Mouse (Mus musculus) adipose tissue, adult 10 weeks (tissue): Measurements from ENCODE around the gene Prlh. TPM values are rescaled to one million over a fixed set of nuclear protein-coding genes. Genes with fewer than 3 reads are reported as not detected.

Experiments
- polyA plus RNA-seq: library from polyadenylated mRNA; stranded (reverse); fragments of 350-450 nt; fragmentation: Illumina TruSeq; extraction: RNeasy Lipid Tissue Mini Kit (QIAGEN cat#74804); gene quantifications from one replicate; pipeline ENCODE4 v1.2.3, GENCODE M21; 2014; ENCODE audit warnings: low read depth, low replicate concordance

Gene Prlh
- polyA plus RNA-seq, result not detected

GRCm38 (mm10) chr1:90952808-90953207, at the start of gene Prlh:
Gene Prlh (plus strand): TSS chr1:90953108.

GRCm38 (mm10) chr1:90914948-90915569, 37.8 kb upstream of the Prlh start, which contains the start of gene Mlph:
Gene Mlph (plus strand): TSS chr1:90915085.

GRCm38 (mm10) chr1:90969347-90969784, 16.5 kb downstream of the Prlh start, which contains the start of gene Rab17:
Gene Rab17 (minus strand): TSS chr1:90969661.

GRCm38 (mm10) chr1:90998268-90998890, 45.5 kb downstream of the Prlh start, which contains the start of gene Lrrfip1:
Gene Lrrfip1 (plus strand): TSS chr1:90998737.

Other genes starting within 250 kb of the Prlh start
- 68.9 TPM for gene Col6a3, start 109.1 kb upstream of the Prlh start, polyA plus RNA-seq
- 44.8 TPM for gene Mlph, start 38.0 kb upstream of the Prlh start, polyA plus RNA-seq
- 7.7 TPM for gene Rab17, start 16.6 kb downstream of the Prlh start, polyA plus RNA-seq
- 18.1 TPM for gene Lrrfip1, start 45.6 kb downstream of the Prlh start, polyA plus RNA-seq
- gene Rbm44, start 192.0 kb downstream of the Prlh start, polyA plus RNA-seq, result 0.88 TPM
- 35.0 TPM for gene Ramp1, start 226.7 kb downstream of the Prlh start, polyA plus RNA-seq